Mouse (Mus musculus) liver, embryonic 15.5 days (tissue): ENCODE results near the gene Magi2. TPM values are rescaled to one million over a fixed set of nuclear protein-coding genes. Genes with fewer than 3 reads are reported as not detected.
"Not testable (repeated sequence)": the region's sequence is repeated elsewhere in the genome, so short reads cannot be mapped to it uniquely, and the experiment has no call there.

ENCODE experiments used
- ATAC-seq: fragments of 200-750 bp; cut with Nextera tagmentation; 2 replicates; pipeline ENCODE4 v1.8.0; 2017; ENCODE audit warnings: moderate number of reproducible peaks, mild to moderate bottlenecking, moderate library complexity; ENCODE audit not compliant: insufficient read depth
- H3K27ac ChIP-seq: fragments of 300-500 bp; sonication (generic); replicated peaks from 2 replicates; pipeline ENCODE4 v1.5.1; 2015; ENCODE audit warnings: mild to moderate bottlenecking, inconsistent platforms
- H3K27me3 ChIP-seq: fragments of 300-500 bp; sonication (generic); 2 replicates; pipeline ENCODE4 v1.6.1; 2015; ENCODE audit warnings: mild to moderate bottlenecking, inconsistent platforms
- H3K36me3 ChIP-seq: fragments of 300-500 bp; sonication (generic); replicated peaks from 2 replicates; pipeline ENCODE4 v1.6.1; 2015; ENCODE audit warnings: moderate library complexity, mild to moderate bottlenecking, inconsistent platforms
- H3K4me1 ChIP-seq: fragments of 300-500 bp; sonication (generic); replicated peaks from 2 replicates; pipeline ENCODE4 v1.6.1; 2015; ENCODE audit warnings: inconsistent platforms
- H3K4me2 ChIP-seq: fragments of 300-500 bp; sonication (generic); 2 replicates; pipeline ENCODE4 v1.6.1; 2015; ENCODE audit warnings: moderate library complexity, mild to moderate bottlenecking, inconsistent platforms
- H3K4me3 ChIP-seq: fragments of 300-500 bp; sonication (generic); replicated peaks from 2 replicates; pipeline ENCODE4 v1.5.1; 2015; ENCODE audit warnings: mild to moderate bottlenecking, inconsistent platforms
- H3K9ac ChIP-seq: fragments of 300-500 bp; sonication (generic); 2 replicates; pipeline ENCODE4 v1.6.1; 2015; ENCODE audit warnings: moderate library complexity, mild to moderate bottlenecking, inconsistent platforms
- H3K9me3 ChIP-seq: fragments of 300-500 bp; sonication (generic); replicated peaks from 2 replicates; pipeline ENCODE4 v1.6.1; 2016; ENCODE audit warnings: inconsistent platforms
- WGBS: fragments of 180-500 bp; shearing (Covaris S2); methylation state at CpG from one replicate; pipeline ENCODE4 v1.1.7; 2015; ENCODE audit warnings: mixed read lengths; ENCODE audit not compliant: insufficient replicate concordance; 5-methylcytosine and 5-hydroxymethylcytosine counted together
- polyA plus RNA-seq: library from polyadenylated mRNA; unstranded; fragments of >200 nt; fragmentation: Nextera tagmentation; extraction: Ambion mirVana; gene quantifications from 2 replicates; pipeline ENCODE4 v1.2.1, GENCODE M21; 2015

Magi2 gene
- polyA plus RNA-seq, 1 experiment from 2014 or later = 0.13 TPM

- H3K9me3 ChIP-seq, H3K4me2 ChIP-seq, H3K9ac ChIP-seq, H3K27ac ChIP-seq, H3K4me3 ChIP-seq, H3K4me1 ChIP-seq, ATAC-seq, H3K36me3 ChIP-seq: not testable (repeated sequence)
- peaks cover 27% of the 10 kb centered on the region for H3K27me3 ChIP-seq
- 63% methylated on average over 14 of the region's 18 CpGs for WGBS
These were observed 1479.8 kb downstream of the Magi2 start for GRCm38 (mm10) chr5:20706322-20707282.

DNA sequence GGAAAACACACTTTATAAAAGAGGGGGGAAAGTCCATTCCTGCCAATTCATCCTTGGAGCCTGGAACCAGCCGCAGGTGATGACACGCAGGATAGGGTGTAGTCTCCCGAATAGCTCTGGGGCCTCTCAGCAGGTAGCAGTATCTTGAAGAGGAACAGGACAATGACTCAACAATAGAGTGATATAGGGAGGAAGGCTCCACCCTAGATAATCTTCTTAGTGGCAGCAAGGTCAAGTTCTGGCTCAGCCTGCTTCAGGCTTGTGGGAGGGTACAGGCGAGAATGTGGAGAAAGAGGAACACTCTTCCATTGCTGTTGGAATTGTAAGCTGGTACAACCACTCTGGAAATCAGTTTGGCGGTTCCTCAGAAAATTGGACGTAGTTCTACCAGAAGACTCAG, 1484.0 kb downstream of the Magi2 start:
- not testable (repeated sequence) for H3K4me2 ChIP-seq, H3K4me1 ChIP-seq, H3K36me3 ChIP-seq, H3K27me3 ChIP-seq, H3K9me3 ChIP-seq, H3K4me3 ChIP-seq, ATAC-seq, H3K9ac ChIP-seq, H3K27ac ChIP-seq
- 61% methylated on average over 6 of the region's 6 CpGs for WGBS

DNA sequence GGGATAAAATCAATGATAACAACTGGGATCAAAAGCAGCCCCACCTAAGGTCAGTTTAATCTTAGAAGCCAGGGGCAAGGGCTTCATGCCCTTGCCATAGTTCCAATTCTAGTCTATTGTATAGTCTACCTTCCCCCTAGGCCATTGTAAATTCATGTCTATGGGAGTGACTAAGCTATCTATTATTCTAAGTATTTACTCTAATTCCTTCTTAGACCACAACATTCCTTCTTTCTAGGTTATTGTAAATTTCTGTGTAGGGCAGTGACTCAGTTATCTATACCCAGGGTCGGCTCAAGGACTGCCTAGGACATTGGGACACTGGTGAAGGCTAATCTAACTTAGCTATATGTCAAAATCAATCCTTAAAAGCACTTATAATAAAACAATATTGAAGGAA, 1487.8 kb downstream of the Magi2 start:
- H3K27me3 ChIP-seq, H3K4me2 ChIP-seq, H3K9me3 ChIP-seq, H3K27ac ChIP-seq, ATAC-seq, H3K36me3 ChIP-seq, H3K4me3 ChIP-seq, H3K9ac ChIP-seq, H3K4me1 ChIP-seq: not testable (repeated sequence)
- WGBS = 55% methylated on average over 1 of the region's 1 CpGs

DNA sequence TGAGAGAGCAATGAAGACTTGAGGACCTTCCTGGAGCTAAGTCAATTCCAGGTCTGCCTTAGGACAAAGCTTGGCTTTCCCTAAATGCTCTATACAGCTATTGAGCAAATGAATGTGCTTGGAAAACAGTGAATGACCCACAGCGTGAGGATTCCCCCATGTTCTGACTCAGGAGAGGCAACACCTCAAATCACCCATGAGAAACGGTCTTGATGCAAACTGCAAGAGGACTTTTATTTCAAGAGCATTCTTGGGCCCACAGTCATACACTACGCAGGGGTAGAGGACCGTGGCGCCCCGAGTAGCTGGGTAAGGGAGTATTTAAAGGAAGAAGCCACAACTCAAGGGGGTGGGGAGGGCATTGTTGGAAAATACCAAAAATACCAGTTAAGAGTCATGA, 1489.1 kb downstream of the Magi2 start:
- not testable (repeated sequence) for H3K9me3 ChIP-seq, H3K27ac ChIP-seq, H3K4me2 ChIP-seq, H3K36me3 ChIP-seq, H3K4me3 ChIP-seq, H3K4me1 ChIP-seq, H3K9ac ChIP-seq, ATAC-seq, H3K27me3 ChIP-seq
- 63% methylated on average over 6 of the region's 6 CpGs for WGBS

- H3K27me3 ChIP-seq = no peaks in the 10 kb centered on the region
- 45% methylated on average over 4 of the region's 4 CpGs for whole genome bisulfite sequencing
- no peak overlapping the region for H3K4me2 ChIP-seq
- peak; percentile 66 for ATAC-seq
- no peak overlapping the region for H3K9ac ChIP-seq
- H3K4me1 ChIP-seq = no peaks in the 10 kb centered on the region; the same call in 1 of the 2 replicates
- H3K4me3 ChIP-seq = no peak overlapping the region
- H3K36me3 ChIP-seq = no peaks in the 10 kb centered on the region
- H3K9me3 ChIP-seq = no peaks in the 10 kb centered on the region
- H3K27ac ChIP-seq = 0 out of 2 replicates have a peak overlapping the region, but pooled peaks have one; percentile 53
These were observed 1493.5 kb downstream of the Magi2 start for GRCm38 (mm10) chr5:20720201-20720900.

DNA sequence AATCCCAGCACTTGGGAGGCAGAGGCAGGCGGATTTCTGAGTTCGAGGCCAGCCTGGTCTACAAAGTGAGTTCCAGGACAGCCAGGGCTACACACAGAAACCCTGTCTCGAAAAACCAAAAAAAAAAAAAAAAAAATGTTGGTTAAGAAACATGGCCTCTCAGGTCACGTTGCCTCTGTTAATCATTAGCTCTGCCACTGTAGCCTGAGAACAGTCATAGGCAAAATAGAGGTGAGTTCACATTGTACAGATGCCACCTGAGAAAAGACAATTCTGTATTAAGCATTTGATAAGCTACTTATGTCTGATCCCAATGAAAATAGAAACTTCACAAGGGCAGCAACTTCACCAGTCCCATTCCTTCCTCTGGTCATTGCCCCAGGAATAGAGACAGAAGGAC, 1496.4 kb downstream of the Magi2 start:
- H3K9ac ChIP-seq, H3K4me2 ChIP-seq, ATAC-seq, H3K4me3 ChIP-seq, H3K27me3 ChIP-seq, H3K36me3 ChIP-seq, H3K4me1 ChIP-seq, H3K27ac ChIP-seq, H3K9me3 ChIP-seq: not testable (repeated sequence)
- WGBS = 58% methylated on average over 4 of the region's 4 CpGs

- H3K36me3 ChIP-seq = no peaks in the 10 kb centered on the region
- no peaks in the 10 kb centered on the region for H3K27me3 ChIP-seq
- H3K9me3 ChIP-seq = no peaks in the 10 kb centered on the region
- no peak for ATAC-seq
- 41% methylated on average over 2 of the region's 2 CpGs for WGBS
- H3K4me1 ChIP-seq = no peaks in the 10 kb centered on the region
- H3K27ac ChIP-seq = no peak overlapping the region
- no peak overlapping the region for H3K9ac ChIP-seq
- no peak overlapping the region for H3K4me3 ChIP-seq
- H3K4me2 ChIP-seq = no peak overlapping the region
These were observed 1512.0 kb downstream of the Magi2 start for GRCm38 (mm10) chr5:20738795-20739194.

DNA sequence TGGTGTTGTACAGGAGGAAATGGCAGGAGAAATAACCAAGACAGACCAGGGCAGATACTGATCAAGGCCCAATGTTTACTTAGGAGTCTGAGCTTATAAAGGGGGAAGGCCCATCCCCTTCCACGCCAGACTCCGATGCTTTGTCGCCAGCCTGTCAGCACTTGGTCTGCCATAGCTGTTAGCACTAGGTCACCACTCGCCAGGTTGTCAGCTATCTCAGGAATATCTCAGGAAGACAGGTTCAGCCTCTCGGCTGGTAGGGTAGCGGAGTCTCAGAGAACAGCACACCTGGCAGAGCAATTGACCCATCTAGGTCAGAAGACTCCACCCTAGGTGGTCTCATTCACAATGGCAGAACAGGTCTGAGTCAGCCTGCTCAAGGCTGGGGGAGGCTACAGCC, 1514.4 kb downstream of the Magi2 start:
- Histone ChIP-seq H3K9me3 (no peaks in the 10 kb centered on the region), H3K27ac (no peak overlapping the region), H3K36me3 (no peaks in the 10 kb centered on the region), H3K9ac (no peak overlapping the region), H3K4me1 (no peaks in the 10 kb centered on the region), H3K27me3 (no peaks in the 10 kb centered on the region), H3K4me3 (no peak overlapping the region), H3K4me2 (no peak overlapping the region)
- ATAC-seq = no peak
- 61% methylated on average over 6 of the region's 6 CpGs for WGBS

- ATAC-seq = no peak
These were observed 1515.1 kb downstream of the Magi2 start for GRCm38 (mm10) chr5:20741936-20742335.

GRCm38 (mm10) chr5:20748142-20748541, 1521.3 kb downstream of the Magi2 start:
- H3K27ac ChIP-seq = no peak overlapping the region
- H3K9ac ChIP-seq = no peak overlapping the region
- H3K4me1 ChIP-seq = 0 out of 2 replicates have a peak, but pooled peaks cover 3% of the 10 kb centered on the region
- H3K9me3 ChIP-seq = no peaks in the 10 kb centered on the region
- no peaks in the 10 kb centered on the region for H3K27me3 ChIP-seq
- no peak overlapping the region for H3K4me2 ChIP-seq
- no peak overlapping the region for H3K4me3 ChIP-seq
- 77% methylated on average over 4 of the region's 4 CpGs for WGBS
- no peaks in the 10 kb centered on the region for H3K36me3 ChIP-seq
- ATAC-seq = no peak

More at GRCm38 (mm10) chr5:20741936-20742335, 1515.1 kb downstream of the Magi2 start:
- H3K4me2 ChIP-seq = no peak overlapping the region
- H3K9ac ChIP-seq = no peak overlapping the region
- H3K36me3 ChIP-seq = no peaks in the 10 kb centered on the region
- WGBS = 86% methylated on average over 8 of the region's 8 CpGs
- no peaks in the 10 kb centered on the region for H3K27me3 ChIP-seq
- H3K4me1 ChIP-seq = no peaks in the 10 kb centered on the region
- H3K27ac ChIP-seq = no peak overlapping the region
- H3K9me3 ChIP-seq = no peaks in the 10 kb centered on the region
- H3K4me3 ChIP-seq = no peak overlapping the region

- no peak overlapping the region for H3K27ac ChIP-seq
- H3K4me3 ChIP-seq = no peak overlapping the region
- no peaks in the 10 kb centered on the region for H3K27me3 ChIP-seq
- no peaks in the 10 kb centered on the region for H3K36me3 ChIP-seq
- no peak overlapping the region for H3K4me2 ChIP-seq
- no peak overlapping the region for H3K9ac ChIP-seq
- 0 out of 2 replicates have a peak, but pooled peaks cover 3% of the 10 kb centered on the region for H3K4me1 ChIP-seq
- 79% methylated on average over 8 of the region's 8 CpGs for WGBS
- H3K9me3 ChIP-seq = no peaks in the 10 kb centered on the region
- ATAC-seq = no peak
These were observed 1522.0 kb downstream of the Magi2 start for GRCm38 (mm10) chr5:20748856-20749255.
